In the genomic region with DNA sequence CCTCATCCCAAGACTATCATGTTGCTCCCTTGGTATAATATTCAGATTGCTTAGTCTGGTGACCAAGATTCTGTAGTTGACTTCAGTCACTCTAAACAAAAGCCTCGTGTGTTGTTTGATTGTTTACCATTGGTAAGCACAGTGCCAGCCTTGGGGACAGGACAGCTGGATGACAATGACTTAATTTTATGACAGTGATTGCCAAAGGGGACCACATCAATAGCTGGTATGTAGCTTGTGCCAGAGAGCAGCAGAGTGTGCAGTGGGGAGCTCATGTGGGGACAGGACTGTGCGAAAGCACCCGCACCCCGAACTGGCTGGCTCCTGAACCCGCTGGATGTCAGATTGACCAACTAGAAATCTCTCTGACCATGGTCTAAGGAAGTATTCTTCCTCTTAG, we compare ENCODE assay signal across 32 mouse cellular contexts. TPM values are rescaled to one million over a fixed set of nuclear protein-coding genes. Genes with fewer than 3 reads are reported as not detected.
DNase-seq lines count a peak whose midpoint lies in the region; ATAC-seq and TF ChIP-seq lines count a peak whose summit lies in the region.
"Had no signal": no experiment of that assay in that cellular context is flagged by ENCODE, and none has a peak within 500 bp of the region (broad histone marks: within the 10 kb centered on the region; RNA-seq: fewer than 3 reads in every experiment).

No protein-coding gene starts in this region.

- no peak for TF ChIP-seq POLR2A in cortical plate, adult 2 months (IDR thresholded peaks at IDR 0.05; ENCODE audit: extremely low read depth, insufficient read depth, low read length)

- WGBS in midbrain, embryonic 13.5 days: 91% methylated on average over 5 of the region's 5 CpGs

- H3K4me1 ChIP-seq in cortical plate, adult 2 months (ENCODE audit: control insufficient read depth, insufficient read depth, low read length): no peaks in the 10 kb centered on the region
- peaks cover 9% of the 10 kb centered on the region for H3K4me1 ChIP-seq in midbrain, embryonic 13.5 days (replicated peaks)
- H3K4me1 ChIP-seq: embryonic facial prominence, embryonic 12.5 days; intestine, embryonic 15.5 days had no signal

- no peak overlapping the region for H3K9ac ChIP-seq in midbrain, embryonic 13.5 days (replicated peaks)
- H3K9ac ChIP-seq: embryonic facial prominence, embryonic 12.5 days; hindbrain, embryonic 12.5 days; intestine, embryonic 15.5 days; liver, embryonic 14.5 days had no signal

- H3K27me3 ChIP-seq in midbrain, embryonic 13.5 days: 0 out of 2 replicates have a peak, but pooled peaks cover 2% of the 10 kb centered on the region
- H3K27me3 ChIP-seq: embryonic facial prominence, embryonic 12.5 days; hindbrain, embryonic 12.5 days; intestine, embryonic 15.5 days had no signal

- peak overlapping the region; percentile 89 for H3K27ac ChIP-seq in cortical plate, adult 2 months (ENCODE audit: insufficient read depth, low read length)
- no peak overlapping the region for H3K27ac ChIP-seq in midbrain, embryonic 13.5 days
- H3K27ac ChIP-seq: embryonic facial prominence, embryonic 12.5 days; gastrocnemius, adult 2 months; hindbrain, embryonic 12.5 days; hindbrain, postnatal 0 days; intestine, embryonic 15.5 days; liver, embryonic 14.5 days; macrophage had no signal

- TF ChIP-seq CTCF in cortical plate, adult 2 months (IDR thresholded peaks at IDR 0.05; ENCODE audit: extremely low read depth, insufficient read depth, low read length): no peak

- no peak overlapping the region for H3K4me2 ChIP-seq in midbrain, embryonic 13.5 days (replicated peaks)
- H3K4me2 ChIP-seq: embryonic facial prominence, embryonic 12.5 days; heart, embryonic 11.5 days; hindbrain, embryonic 12.5 days; intestine, embryonic 15.5 days had no signal

- H3K4me3 ChIP-seq in cortical plate, adult 2 months (ENCODE audit: insufficient read depth, low read length): no peak overlapping the region
- no peak overlapping the region for H3K4me3 ChIP-seq in midbrain, embryonic 13.5 days (replicated peaks)
- H3K4me3 ChIP-seq: embryonic facial prominence, embryonic 12.5 days; gastrocnemius, adult 2 months; hindbrain, embryonic 12.5 days; intestine, embryonic 15.5 days had no signal

- ATAC-seq in midbrain, embryonic 13.5 days: no peak
- ATAC-seq: CD4-positive, CD25-positive, alpha-beta regulatory T cell, adult 4 months; forebrain, embryonic 14.5 days; hindbrain, postnatal 0 days; intestine, embryonic 15.5 days had no signal

- no peaks in the 10 kb centered on the region for H3K9me3 ChIP-seq in midbrain, embryonic 13.5 days
- H3K9me3 ChIP-seq: embryonic facial prominence, embryonic 12.5 days; hindbrain, embryonic 12.5 days; intestine, embryonic 15.5 days had no signal

- H3K36me3 ChIP-seq in midbrain, embryonic 13.5 days: no peaks in the 10 kb centered on the region
- H3K36me3 ChIP-seq: embryonic facial prominence, embryonic 12.5 days; hindbrain, embryonic 12.5 days; intestine, embryonic 15.5 days had no signal

- DNase-seq in cerebellum, adult 9-11 months: peak; percentile 22
- no peak for DNase-seq in cerebellum, postnatal 4 days (ENCODE audit: low spot score in 2 of 2)
- peak; percentile 82 for DNase-seq in layer of hippocampus, adult 9-11 months
- no peak for DNase-seq in layer of hippocampus, adult 9-10 months (ENCODE audit: low spot score)
- peak; percentile 89 for DNase-seq in brain, adult 2 months (ENCODE audit: low read depth, low spot score)
- DNase-seq: adrenal gland, postnatal 14 days; cerebellum, postnatal 14 days; embryo, embryonic 11 days; gastrocnemius, adult 2 months; gastrocnemius, postnatal 36 days; heart, adult 18-20 months; heart, postnatal 36 days; liver; lung, adult 2 months; lung, postnatal 10 days; midbrain, embryonic 14.5 days; retina, postnatal 1 day; right cerebral cortex, postnatal 25 days; spleen, adult 18-20 months; thymus, adult 18-20 months; thymus, postnatal 36 days had no signal

RNA-seq across cellular contexts. Expression of a gene that starts 40.4 kb away (rescaled TPM):
- 862 and 880 TPM in 2 replicates for polyA plus RNA-seq in cortical plate, adult 2 months (2012; rRNA removed)
- polyA plus RNA-seq in midbrain, embryonic 13.5 days (2015; fragmentation: Nextera tagmentation; extraction: Ambion mirVana): 869 and 873 TPM in 2 replicates

Comparison
In these comparisons a context has a peak if more than half of its experiments do, and no peak if none do; other contexts are left out.
1. DNase-seq: peak in cerebellum, adult 9-11 months (single experiment), layer of hippocampus, adult 9-11 months (single experiment) and brain, adult 2 months (single experiment); none in cerebellum, postnatal 4 days (0 of 2) and layer of hippocampus, adult 9-10 months (single experiment).